Mouse (Mus musculus): ENCODE measurements around the gene Kcnk13.

DNA sequence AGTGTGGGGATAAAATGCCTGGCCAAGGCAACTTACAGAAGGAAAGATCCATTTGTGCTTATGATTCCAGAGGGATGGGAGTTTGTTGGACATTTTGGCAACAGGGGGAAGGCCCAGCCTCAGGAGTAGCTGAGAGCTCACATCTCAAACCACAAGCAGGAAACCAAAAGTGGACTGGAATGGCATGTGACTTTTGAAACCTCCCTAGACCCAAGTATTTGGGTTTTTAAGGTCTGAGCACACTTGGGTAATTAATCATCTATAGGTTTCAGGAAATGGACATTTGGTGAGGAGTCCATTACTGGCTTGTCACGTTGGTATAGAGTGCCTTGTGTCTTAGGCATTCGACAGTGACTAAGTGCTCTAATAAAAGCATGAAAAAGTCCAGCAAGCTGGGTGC lies 42.4 kb downstream of the Kcnk13 start:
- TF ChIP-seq CTCF (IDR thresholded peaks at IDR 0.05; ENCODE audit: low read depth) (no peak), EP300 (optimal IDR thresholded peaks at IDR 0.05) (no peak)
